Mouse (Mus musculus): ENCODE data around the gene Fbxl17. TPM values are rescaled to one million over a fixed set of nuclear protein-coding genes. Genes with fewer than 3 reads are reported as not detected.

Gene Fbxl17
- polyA plus RNA-seq, 1 experiment from 2014 or later, result 8.9 TPM

DNA sequence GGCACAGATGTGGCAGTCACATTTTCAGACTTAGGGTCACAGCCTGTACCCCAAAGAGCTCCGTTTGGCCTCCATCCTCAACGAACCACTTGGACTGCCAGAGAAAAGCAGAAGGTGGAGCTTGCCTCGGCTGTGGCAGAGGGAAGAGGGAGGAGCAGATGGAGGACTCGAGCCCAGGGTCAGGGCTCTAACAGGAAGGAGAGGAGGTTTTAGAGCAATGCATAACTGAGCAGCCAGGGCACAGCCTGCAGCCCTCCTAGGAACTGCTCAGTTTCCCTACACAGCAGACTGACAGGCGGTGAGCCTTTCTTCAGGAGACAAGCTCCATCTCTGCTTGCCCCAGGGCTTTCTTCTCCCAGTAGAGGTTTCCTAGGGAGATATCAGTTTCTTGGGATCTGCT, 178.5 kb downstream of the Fbxl17 start:
- Histone ChIP-seq H3K27me3 (replicated peaks; ENCODE audit: control insufficient read depth, insufficient read depth, low read length) (no peaks in the 10 kb centered on the region), H3K4me2 (ENCODE audit: low read length) (no peak overlapping the region), H3K9me3 (replicated peaks; ENCODE audit: control insufficient read depth, low read length) (no peaks in the 10 kb centered on the region), H3K4me1 (ENCODE audit: control insufficient read depth, insufficient read depth, low read length) (no peaks in the 10 kb centered on the region; the same call in 1 of the 2 replicates), H3K36me3 (ENCODE audit: control insufficient read depth, insufficient read depth, low read length) (no peaks in the 10 kb centered on the region), H3K4me3 (ENCODE audit: low read depth, low read length) (no peak overlapping the region), H3K27ac (ENCODE audit: low read depth, low read length) (no peak overlapping the region), H3K9ac (ENCODE audit: low read length) (no peak overlapping the region)
- 31% methylated on average over 5 of the region's 5 CpGs for WGBS
- DNase-seq (ENCODE audit: low spot score) (no peak), ATAC-seq (no peak)

DNA sequence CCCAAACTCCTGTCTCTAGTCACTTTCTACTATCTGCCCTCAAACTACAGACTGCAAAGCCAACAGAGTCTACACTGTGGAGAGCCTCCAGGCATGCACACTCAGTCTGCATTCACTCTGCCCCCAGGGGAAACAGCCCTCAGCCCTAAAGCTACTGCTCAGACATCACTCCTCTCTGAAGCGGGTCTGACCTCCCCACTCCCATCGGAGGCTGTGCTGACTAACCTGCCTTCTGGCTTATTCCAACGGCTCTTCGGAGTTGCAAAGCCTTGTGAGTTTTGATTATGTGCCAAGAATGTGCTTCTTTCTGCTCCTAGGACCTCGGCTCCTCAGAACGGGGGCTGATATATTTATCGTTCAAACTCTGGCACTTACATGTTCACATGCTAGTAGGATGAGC, 182.3 kb downstream of the Fbxl17 start:
- no peak overlapping the region for H3K4me3 ChIP-seq (ENCODE audit: low read depth, low read length)
- no peaks in the 10 kb centered on the region for H3K9me3 ChIP-seq (replicated peaks; ENCODE audit: control insufficient read depth, low read length)
- no peak overlapping the region for H3K4me2 ChIP-seq (ENCODE audit: low read length)
- H3K9ac ChIP-seq (ENCODE audit: low read length), result no peak overlapping the region
- ATAC-seq, result no peak
- H3K27ac ChIP-seq (ENCODE audit: low read depth, low read length), result no peak overlapping the region
- H3K27me3 ChIP-seq (replicated peaks; ENCODE audit: control insufficient read depth, insufficient read depth, low read length), result no peaks in the 10 kb centered on the region
- 56% methylated on average over 7 of the region's 7 CpGs for WGBS
- H3K36me3 ChIP-seq (ENCODE audit: control insufficient read depth, insufficient read depth, low read length), result no peaks in the 10 kb centered on the region
- DNase-seq (ENCODE audit: low spot score), result no peak
- peaks cover 3% of the 10 kb centered on the region; the same call in 1 of the 2 replicates for H3K4me1 ChIP-seq (ENCODE audit: control insufficient read depth, insufficient read depth, low read length)

- Histone ChIP-seq H3K4me1 (ENCODE audit: control insufficient read depth, insufficient read depth, low read length) (peaks cover 3% of the 10 kb centered on the region; the same call in 1 of the 2 replicates), H3K4me3 (ENCODE audit: low read depth, low read length) (no peak overlapping the region), H3K9ac (ENCODE audit: low read length) (no peak overlapping the region), H3K4me2 (ENCODE audit: low read length) (no peak overlapping the region), H3K27me3 (replicated peaks; ENCODE audit: control insufficient read depth, insufficient read depth, low read length) (no peaks in the 10 kb centered on the region), H3K9me3 (replicated peaks; ENCODE audit: control insufficient read depth, low read length) (no peaks in the 10 kb centered on the region), H3K27ac (ENCODE audit: low read depth, low read length) (no peak overlapping the region), H3K36me3 (ENCODE audit: control insufficient read depth, insufficient read depth, low read length) (no peaks in the 10 kb centered on the region)
- 81% methylated on average over 12 of the region's 12 CpGs for WGBS
- DNase-seq (ENCODE audit: low spot score) (no peak), ATAC-seq (no peak)
Measured at GRCm38 (mm10) chr17:63315646-63316480, 184.0 kb downstream of the Fbxl17 start.

GRCm38 (mm10) chr17:63312804-63313203, 187.0 kb downstream of the Fbxl17 start:
- 97% methylated on average over 3 of the region's 3 CpGs for WGBS

GRCm38 (mm10) chr17:63312330-63312729, 187.5 kb downstream of the Fbxl17 start:
- Histone ChIP-seq H3K27ac (ENCODE audit: low read depth, low read length) (no peak overlapping the region), H3K4me2 (ENCODE audit: low read length) (no peak overlapping the region), H3K9me3 (replicated peaks; ENCODE audit: control insufficient read depth, low read length) (no peaks in the 10 kb centered on the region), H3K9ac (ENCODE audit: low read length) (no peak overlapping the region), H3K4me1 (ENCODE audit: control insufficient read depth, insufficient read depth, low read length) (0 out of 2 replicates have a peak, but pooled peaks cover 3% of the 10 kb centered on the region), H3K36me3 (ENCODE audit: control insufficient read depth, insufficient read depth, low read length) (no peaks in the 10 kb centered on the region), H3K4me3 (ENCODE audit: low read depth, low read length) (no peak overlapping the region), H3K27me3 (replicated peaks; ENCODE audit: control insufficient read depth, insufficient read depth, low read length) (no peaks in the 10 kb centered on the region)
- DNase-seq (ENCODE audit: low spot score) (no peak), ATAC-seq (no peak)
- 92% methylated on average over 10 of the region's 10 CpGs for WGBS

More at GRCm38 (mm10) chr17:63312804-63313203, 187.0 kb downstream of the Fbxl17 start:
- no peaks in the 10 kb centered on the region for H3K9me3 ChIP-seq (replicated peaks; ENCODE audit: control insufficient read depth, low read length)
- H3K27ac ChIP-seq (ENCODE audit: low read depth, low read length), result no peak overlapping the region
- H3K27me3 ChIP-seq (replicated peaks; ENCODE audit: control insufficient read depth, insufficient read depth, low read length), result no peaks in the 10 kb centered on the region
- H3K4me1 ChIP-seq (ENCODE audit: control insufficient read depth, insufficient read depth, low read length), result peaks cover 3% of the 10 kb centered on the region; the same call in 1 of the 2 replicates
- H3K4me2 ChIP-seq (ENCODE audit: low read length), result no peak overlapping the region
- H3K9ac ChIP-seq (ENCODE audit: low read length), result no peak overlapping the region
- no peak for ATAC-seq
- no peaks in the 10 kb centered on the region for H3K36me3 ChIP-seq (ENCODE audit: control insufficient read depth, insufficient read depth, low read length)
- no peak for DNase-seq (ENCODE audit: low spot score)
- H3K4me3 ChIP-seq (ENCODE audit: low read depth, low read length), result no peak overlapping the region

GRCm38 (mm10) chr17:63311613-63312012, 188.2 kb downstream of the Fbxl17 start:
- no peak for ATAC-seq
- H3K36me3 ChIP-seq (ENCODE audit: control insufficient read depth, insufficient read depth, low read length), result no peaks in the 10 kb centered on the region
- no peak overlapping the region for H3K4me3 ChIP-seq (ENCODE audit: low read depth, low read length)
- H3K9me3 ChIP-seq (replicated peaks; ENCODE audit: control insufficient read depth, low read length), result no peaks in the 10 kb centered on the region
- no peak overlapping the region for H3K9ac ChIP-seq (ENCODE audit: low read length)
- H3K4me2 ChIP-seq (ENCODE audit: low read length), result no peak overlapping the region
- no peak overlapping the region for H3K27ac ChIP-seq (ENCODE audit: low read depth, low read length)
- H3K27me3 ChIP-seq (replicated peaks; ENCODE audit: control insufficient read depth, insufficient read depth, low read length), result no peaks in the 10 kb centered on the region
- H3K4me1 ChIP-seq (ENCODE audit: control insufficient read depth, insufficient read depth, low read length), result 0 out of 2 replicates have a peak, but pooled peaks cover 3% of the 10 kb centered on the region
- no peak for DNase-seq (ENCODE audit: low spot score)
- 93% methylated on average over 3 of the region's 3 CpGs for WGBS

GRCm38 (mm10) chr17:63310021-63310420, 189.8 kb downstream of the Fbxl17 start:
- Histone ChIP-seq H3K9me3 (replicated peaks; ENCODE audit: control insufficient read depth, low read length) (no peaks in the 10 kb centered on the region), H3K4me3 (ENCODE audit: low read depth, low read length) (no peak overlapping the region), H3K27ac (ENCODE audit: low read depth, low read length) (no peak overlapping the region), H3K4me2 (ENCODE audit: low read length) (no peak overlapping the region), H3K27me3 (replicated peaks; ENCODE audit: control insufficient read depth, insufficient read depth, low read length) (no peaks in the 10 kb centered on the region), H3K4me1 (ENCODE audit: control insufficient read depth, insufficient read depth, low read length) (no peaks in the 10 kb centered on the region), H3K36me3 (ENCODE audit: control insufficient read depth, insufficient read depth, low read length) (no peaks in the 10 kb centered on the region), H3K9ac (ENCODE audit: low read length) (no peak overlapping the region)
- WGBS, result 68% methylated on average over 3 of the region's 3 CpGs
- ATAC-seq, result no peak
- no peak for DNase-seq (ENCODE audit: low spot score)

DNA sequence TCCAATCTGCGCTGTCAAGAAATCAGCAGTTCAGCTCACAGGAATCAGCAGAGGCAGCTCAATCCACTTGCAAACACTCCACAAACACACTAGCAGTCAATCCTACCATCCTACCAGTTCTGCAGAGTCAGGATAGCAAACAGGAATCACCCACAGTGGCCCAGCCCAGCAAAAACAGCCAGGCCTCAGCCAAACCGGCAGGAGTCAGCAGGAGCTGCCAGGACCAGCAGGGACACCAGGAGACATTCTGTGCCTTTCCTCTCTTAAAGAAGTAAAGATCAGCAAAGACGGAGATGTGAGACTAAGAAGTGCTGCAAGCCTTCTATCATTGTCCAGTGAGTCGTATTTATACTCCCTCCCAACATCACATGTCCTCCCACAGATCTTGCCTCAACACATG, 196.0 kb downstream of the Fbxl17 start:
- DNase-seq (ENCODE audit: low spot score) (no peak), ATAC-seq (no peak)
- H3K4me3 ChIP-seq (ENCODE audit: low read depth, low read length), result no peak overlapping the region
- WGBS, result 38% methylated on average over 4 of the region's 4 CpGs
- H3K27ac ChIP-seq (ENCODE audit: low read depth, low read length), result no peak overlapping the region
- H3K36me3 ChIP-seq (ENCODE audit: control insufficient read depth, insufficient read depth, low read length), result no peaks in the 10 kb centered on the region
- H3K4me1 ChIP-seq (ENCODE audit: control insufficient read depth, insufficient read depth, low read length), result peaks cover 6% of the 10 kb centered on the region
- no peak overlapping the region for H3K9ac ChIP-seq (ENCODE audit: low read length)
- H3K27me3 ChIP-seq (replicated peaks; ENCODE audit: control insufficient read depth, insufficient read depth, low read length), result no peaks in the 10 kb centered on the region
- H3K9me3 ChIP-seq (replicated peaks; ENCODE audit: control insufficient read depth, low read length), result no peaks in the 10 kb centered on the region
- no peak overlapping the region for H3K4me2 ChIP-seq (ENCODE audit: low read length)

DNA sequence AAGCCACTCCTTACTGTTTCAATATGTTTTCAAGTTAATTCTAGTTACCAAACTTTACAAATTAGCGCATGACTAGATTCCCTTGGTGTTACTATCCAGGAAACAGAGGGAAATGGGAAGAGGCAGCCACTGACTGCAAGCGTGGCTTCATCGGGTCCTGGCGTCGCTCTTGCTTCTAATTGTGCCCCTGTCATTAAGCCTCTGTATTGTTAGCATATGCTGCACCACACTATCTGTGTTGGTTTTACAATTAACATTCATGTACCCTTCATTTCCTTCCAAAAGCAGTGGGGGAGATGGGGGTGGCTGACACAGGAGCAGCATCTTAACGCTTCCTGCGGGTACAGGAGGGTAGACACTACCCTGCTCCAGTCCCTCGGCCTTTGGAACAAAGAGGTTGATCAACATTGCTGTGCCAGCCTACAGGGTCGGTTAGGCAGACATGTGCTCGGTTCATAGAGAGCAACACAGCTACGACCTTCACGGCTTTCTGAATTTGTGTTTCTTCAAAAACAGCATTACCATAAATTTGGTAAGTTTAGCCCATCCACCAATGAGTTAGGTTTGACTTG, 197.9 kb downstream of the Fbxl17 start:
- 24% methylated on average over 12 of the region's 12 CpGs for WGBS

More for the DNA sequence above, 197.9 kb downstream of the Fbxl17 start:
- Histone ChIP-seq H3K4me3 (ENCODE audit: low read depth, low read length) (no peak overlapping the region), H3K27me3 (replicated peaks; ENCODE audit: control insufficient read depth, insufficient read depth, low read length) (no peaks in the 10 kb centered on the region), H3K9ac (ENCODE audit: low read length) (0 out of 2 replicates have a peak overlapping the region, but pooled peaks have one; percentile 8), H3K4me1 (ENCODE audit: control insufficient read depth, insufficient read depth, low read length) (peaks cover 6% of the 10 kb centered on the region), H3K4me2 (ENCODE audit: low read length) (no peak overlapping the region), H3K27ac (ENCODE audit: low read depth, low read length) (no peak overlapping the region), H3K9me3 (replicated peaks; ENCODE audit: control insufficient read depth, low read length) (no peaks in the 10 kb centered on the region), H3K36me3 (ENCODE audit: control insufficient read depth, insufficient read depth, low read length) (no peaks in the 10 kb centered on the region)
- DNase-seq (ENCODE audit: low spot score), result peak; percentile 32
- peak; percentile 52 for ATAC-seq
